Mouse (Mus musculus) c-Kit-positive CD71-positive TER-119-positive erythroid progenitor cells, embryonic 14.5 days (primary cell): ENCODE results near the gene Triobp.

Experiments
- DNase-seq: peaks from one replicate; pipeline ENCODE4 v3.0.0-alpha.2; 2013; ENCODE audit warnings: low spot score

The Triobp gene

DNA sequence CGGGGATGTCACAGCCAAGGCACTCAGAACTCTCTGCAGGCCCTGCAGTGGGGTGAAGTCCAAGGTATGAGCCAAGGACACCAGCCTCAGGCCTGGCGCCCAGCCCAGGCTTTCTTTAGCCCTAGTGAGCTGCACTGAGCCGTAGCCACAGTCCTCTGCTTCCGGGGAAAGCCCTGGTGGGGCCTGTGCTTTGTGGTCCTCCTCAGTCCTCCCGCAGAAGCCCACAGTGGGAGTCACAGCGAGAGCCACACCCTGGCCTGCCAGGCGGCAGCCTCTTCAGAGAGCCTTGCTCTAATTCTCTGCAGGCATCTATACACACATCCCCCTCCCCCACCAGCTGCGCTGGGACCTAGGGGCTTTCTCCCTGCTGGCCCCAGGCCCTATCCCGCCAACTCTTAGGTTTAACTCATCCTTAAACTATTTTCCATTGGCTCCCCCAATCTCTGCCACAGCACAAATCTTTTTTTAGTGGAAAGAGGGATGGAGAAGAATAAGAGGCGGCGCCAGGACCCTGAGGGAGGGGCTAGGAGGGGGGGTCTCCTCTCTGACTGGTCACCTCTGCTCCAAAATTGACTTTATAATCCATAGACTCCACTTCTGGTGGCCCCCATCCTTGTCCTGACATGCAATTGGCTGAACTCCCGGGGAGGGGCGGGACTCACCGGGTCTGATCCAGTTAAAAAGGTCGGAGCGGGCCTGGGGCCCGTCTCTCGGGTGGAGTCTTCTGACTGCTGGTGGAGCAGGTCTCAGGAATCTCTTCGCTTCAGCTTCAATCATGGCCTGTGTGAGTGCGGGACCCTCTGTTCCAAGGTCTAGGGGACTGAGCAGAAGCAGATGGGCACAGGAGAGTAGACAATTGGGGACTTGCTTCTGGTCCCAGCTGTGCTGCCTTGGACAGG lies 21.3 kb upstream of the Triobp start, which contains the start of gene Lgals1:
TSS of gene Lgals1 (plus strand) at position 705 of the 899 bp plus-strand sequence.
- DNase-seq, result peak; percentile 79

GRCm38 (mm10) chr15:78927021-78927787 lies 20.3 kb upstream of the Triobp start:
- no peak for DNase-seq

DNA sequence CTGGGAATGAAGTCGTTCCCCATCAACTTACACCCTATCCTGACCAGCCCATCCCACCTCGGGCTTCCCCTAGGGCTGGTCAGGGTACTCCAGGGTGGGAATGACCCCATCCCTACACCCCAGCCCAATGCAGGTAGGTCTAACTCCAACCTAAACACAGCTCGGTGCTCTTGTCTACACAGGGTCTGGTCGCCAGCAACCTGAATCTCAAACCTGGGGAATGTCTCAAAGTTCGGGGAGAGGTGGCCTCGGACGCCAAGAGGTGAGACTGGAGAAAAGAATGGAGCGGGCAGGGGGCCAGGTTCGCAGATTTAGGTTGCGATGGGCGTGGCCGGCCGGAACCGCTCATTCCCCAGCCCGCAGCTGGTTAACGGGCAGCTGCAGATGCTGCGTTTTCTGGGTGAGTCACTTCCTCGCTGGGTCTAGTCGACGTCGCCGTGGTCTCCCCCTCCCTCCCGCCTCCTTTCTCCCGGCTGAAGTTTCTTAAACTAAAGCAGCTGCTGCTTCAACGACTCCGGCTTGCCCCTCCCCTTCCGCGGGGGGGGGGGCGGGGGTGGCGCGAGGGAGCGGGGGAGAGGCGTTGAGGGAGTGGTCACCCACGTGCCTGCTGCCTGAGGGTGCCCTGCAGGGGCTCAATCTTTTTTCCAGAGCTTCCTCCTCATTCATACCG lies 19.6 kb upstream of the Triobp start:
- no peak for DNase-seq

GRCm38 (mm10) chr15:78928539-78928938 lies 19.0 kb upstream of the Triobp start:
- no peak for DNase-seq

GRCm38 (mm10) chr15:78930192-78930706 lies 17.3 kb upstream of the Triobp start:
- DNase-seq, result no peak

DNA sequence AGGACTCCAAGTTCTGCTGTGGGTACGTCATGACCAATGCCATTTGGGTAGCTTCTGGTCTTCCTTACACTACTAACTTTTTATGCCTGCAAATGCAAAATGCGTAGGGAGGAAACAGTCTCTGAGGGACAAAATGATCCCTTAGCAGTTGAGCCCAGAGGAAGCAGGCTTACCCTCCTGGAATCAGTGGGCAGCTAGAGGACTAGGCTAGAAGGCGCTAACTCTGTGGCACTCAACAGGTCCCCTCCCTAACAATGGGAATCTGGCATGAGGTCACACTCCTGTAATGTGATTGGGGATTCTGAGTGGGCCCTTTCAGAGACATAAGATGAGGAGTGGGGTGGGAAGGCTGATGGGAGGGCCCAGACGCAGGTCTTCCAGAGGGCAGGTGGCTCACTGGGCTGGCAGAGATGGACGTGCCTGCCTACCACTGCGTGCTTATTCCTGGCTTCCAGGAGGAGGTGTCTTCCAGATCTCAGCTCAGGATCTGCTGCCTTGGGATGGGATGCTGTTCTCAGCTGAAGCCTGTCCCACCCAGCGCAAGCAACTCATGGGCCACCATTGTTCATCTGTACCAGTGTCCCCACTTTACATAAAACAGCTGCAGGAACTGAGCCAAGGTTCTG lies 16.6 kb upstream of the Triobp start:
- no peak for DNase-seq

- DNase-seq, result peak; percentile 81
Observed at GRCm38 (mm10) chr15:78931577-78931976, 15.9 kb upstream of the Triobp start.

DNA sequence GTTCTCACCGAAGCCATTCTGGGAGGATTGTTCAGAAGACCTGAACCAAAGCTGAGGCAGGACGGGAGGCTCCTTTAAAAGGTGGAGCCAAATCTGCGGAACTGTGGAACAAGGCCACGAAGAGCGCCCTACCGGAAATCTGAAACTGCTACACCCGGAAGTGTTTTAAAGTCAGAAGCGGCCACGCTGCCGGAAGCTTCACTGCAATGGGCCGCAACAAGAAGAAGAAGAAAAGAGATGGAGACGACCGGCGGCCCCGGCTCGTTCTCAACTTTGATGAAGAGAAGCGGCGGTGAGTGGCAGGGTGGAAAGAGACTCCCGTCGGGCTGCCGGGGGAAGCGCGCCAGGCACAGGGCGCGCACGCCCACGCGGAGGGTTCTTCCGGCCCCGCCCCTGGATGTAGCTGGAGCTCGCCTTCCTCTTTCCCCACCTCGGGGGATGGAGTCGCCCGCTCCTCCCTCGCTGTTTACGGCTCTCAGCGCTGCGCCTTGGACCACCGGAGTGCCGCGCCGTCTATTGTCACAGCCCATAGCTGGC lies 12.7 kb upstream of the Triobp start, which contains the start of gene Nol12:
TSS of gene Nol12 (plus strand) at position 150 of the 537 bp plus-strand sequence.
- peak; percentile 85 for DNase-seq

GRCm38 (mm10) chr15:78936403-78936802 lies 11.1 kb upstream of the Triobp start:
- DNase-seq, result no peak

GRCm38 (mm10) chr15:78937311-78937710 lies 10.2 kb upstream of the Triobp start:
- no peak for DNase-seq

GRCm38 (mm10) chr15:78937963-78938362 lies 9.6 kb upstream of the Triobp start:
- DNase-seq, result no peak

GRCm38 (mm10) chr15:78940325-78940724 lies 7.2 kb upstream of the Triobp start:
- DNase-seq, result no peak

GRCm38 (mm10) chr15:78942663-78943062 lies 4.9 kb upstream of the Triobp start:
- DNase-seq, result no peak

- DNase-seq, result no peak
Observed at GRCm38 (mm10) chr15:78946232-78946631, 1.3 kb upstream of the Triobp start.

DNA sequence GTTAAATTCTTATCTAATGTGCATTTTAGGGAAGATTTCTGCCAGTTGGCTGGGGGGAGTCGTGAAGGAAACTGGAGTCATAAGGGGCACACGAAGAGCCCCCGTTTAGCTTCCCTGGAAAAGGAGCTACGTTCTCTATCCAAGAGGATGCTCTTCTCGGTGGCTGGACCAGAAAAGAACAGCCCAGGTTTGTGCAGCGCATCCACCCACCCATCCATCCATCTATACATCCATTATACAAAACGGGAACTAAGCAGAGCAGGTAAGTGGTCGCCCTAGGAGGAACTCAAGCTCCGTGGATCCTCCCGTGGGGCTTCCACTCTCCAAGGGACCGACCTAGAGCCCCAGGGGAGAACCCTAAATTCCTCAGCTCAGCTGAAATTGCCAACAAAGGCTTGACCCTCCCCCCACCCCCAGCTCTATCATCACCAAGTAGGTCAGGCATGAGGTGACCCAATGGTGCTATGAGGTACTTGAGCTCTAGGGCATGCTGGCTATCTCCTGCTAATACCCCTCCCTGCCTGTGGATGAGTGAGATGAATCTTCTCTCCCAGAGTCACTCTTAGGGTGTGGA lies 715 bp downstream of the Triobp start:
- DNase-seq, result no peak

DNA sequence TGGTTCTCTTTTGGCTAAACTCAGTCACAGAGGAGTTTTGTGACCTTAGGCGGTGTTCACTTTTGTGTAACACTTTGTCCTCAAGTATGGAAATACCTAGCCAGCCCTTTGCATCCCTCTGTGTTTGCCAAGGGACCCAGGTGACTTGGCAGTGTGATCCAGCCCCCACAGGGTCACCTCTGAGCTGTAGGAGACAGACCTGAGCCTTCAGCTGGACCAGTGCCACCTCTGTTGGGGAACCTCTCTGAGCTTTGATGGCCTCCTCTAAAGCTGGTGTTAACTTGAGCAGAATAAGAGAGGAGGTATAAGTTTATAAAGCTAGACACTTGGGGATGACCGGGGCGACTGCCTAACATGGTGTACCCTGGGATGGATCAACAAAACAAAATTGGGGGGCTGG lies 1.4 kb downstream of the Triobp start:
- DNase-seq, result no peak

DNA sequence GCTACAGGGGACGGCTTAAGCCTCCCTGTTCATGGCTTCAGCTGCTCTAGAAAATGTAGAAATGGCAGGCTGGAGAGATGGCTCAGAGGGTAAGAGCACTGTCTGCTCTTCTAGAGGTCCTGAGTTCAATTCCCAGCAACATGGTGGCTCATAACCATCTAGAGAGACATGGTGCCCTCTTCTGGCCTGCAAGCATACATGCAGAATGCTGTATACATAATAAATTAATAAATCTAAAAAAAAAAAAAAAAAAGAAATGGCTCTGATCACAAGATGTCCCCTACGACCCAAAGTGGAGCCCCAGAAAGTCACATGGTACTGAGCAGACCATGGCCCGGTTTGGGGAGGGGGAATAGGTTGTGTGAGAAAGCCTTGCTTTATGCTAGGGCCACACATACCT lies 8.1 kb downstream of the Triobp start:
- DNase-seq, result no peak

GRCm38 (mm10) chr15:78956351-78956750 lies 8.8 kb downstream of the Triobp start:
- DNase-seq, result no peak

DNA sequence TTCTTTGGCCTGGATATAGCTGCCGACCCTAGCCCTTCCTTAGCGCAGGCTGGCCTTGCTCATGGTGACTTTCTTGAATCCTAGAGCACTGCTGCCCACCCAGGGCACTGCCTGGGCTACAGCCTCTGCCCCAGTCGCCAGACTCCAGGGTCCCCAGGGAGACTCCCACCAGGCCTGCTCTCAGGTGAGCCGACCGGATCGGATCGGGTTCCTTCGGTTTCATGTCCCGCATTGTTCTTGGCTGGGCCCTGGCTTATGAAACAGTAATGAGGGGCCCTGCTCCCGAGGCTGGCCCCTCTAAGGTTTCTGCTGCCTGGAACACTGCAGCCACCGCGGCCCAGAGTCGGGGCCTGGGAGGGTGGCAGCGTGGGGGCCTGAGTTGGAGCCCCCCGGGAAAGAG lies 9.5 kb downstream of the Triobp start:
- DNase-seq, result no peak

DNA sequence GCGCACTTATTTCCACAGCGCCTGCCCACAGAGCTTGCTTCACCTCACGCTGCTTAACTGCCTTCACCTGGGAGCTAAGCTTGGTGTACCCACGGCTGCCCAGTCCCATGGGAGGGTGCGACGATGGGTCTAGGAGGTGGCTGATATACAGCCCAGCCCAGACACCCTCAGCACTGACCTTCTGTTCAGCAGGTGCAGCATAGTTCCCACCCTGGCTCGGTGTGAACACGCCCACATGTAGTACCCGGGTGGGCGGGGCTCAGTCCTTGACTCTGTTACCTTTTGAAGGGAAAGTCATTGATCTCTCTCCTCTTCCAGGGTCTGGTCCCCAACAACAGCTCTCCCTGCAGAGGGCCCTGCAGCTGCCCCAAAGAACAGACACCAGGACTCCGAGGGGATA lies 12.0 kb downstream of the Triobp start:
- DNase-seq, result no peak

GRCm38 (mm10) chr15:78960088-78960487 lies 12.6 kb downstream of the Triobp start:
- DNase-seq, result no peak
